Mouse (Mus musculus): ENCODE results near the gene Tor4a.

GRCm38 (mm10) chr2:25226864-25227263, 30.2 kb upstream of the Tor4a start:
- TF ChIP-seq ZNF384 (IDR thresholded peaks at IDR 0.05; ENCODE audit: low read depth, low read length) (no peak), ZC3H11A (IDR thresholded peaks at IDR 0.05; ENCODE audit: borderline replicate concordance, low read depth, low read length) (no peak)

All from ES-E14 (cell line).